Mouse (Mus musculus) neural tube, embryonic 13.5 days (tissue): ENCODE results near the gene Gm49361. TPM values are rescaled to one million over a fixed set of nuclear protein-coding genes. Genes with fewer than 3 reads are reported as not detected.

Source experiments
- ATAC-seq: fragments of 200-750 bp; cut with Nextera tagmentation; 2 replicates; pipeline ENCODE4 v1.8.0; 2017; ENCODE audit warnings: low read depth, mild to moderate bottlenecking, moderate TSS enrichment, moderate library complexity
- H3K27ac ChIP-seq: fragments of 300-500 bp; sonication (generic); replicated peaks from 2 replicates; pipeline ENCODE4 v1.5.1; 2015; ENCODE audit warnings: moderate library complexity, mild to moderate bottlenecking, inconsistent platforms
- H3K27me3 ChIP-seq: fragments of 300-500 bp; sonication (generic); 2 replicates; pipeline ENCODE4 v1.6.1; 2015; ENCODE audit warnings: mild to moderate bottlenecking, inconsistent platforms
- H3K36me3 ChIP-seq: fragments of 300-500 bp; sonication (generic); 2 replicates; pipeline ENCODE4 v1.6.1; 2015; ENCODE audit warnings: mild to moderate bottlenecking, inconsistent platforms
- H3K4me1 ChIP-seq: fragments of 300-500 bp; sonication (generic); replicated peaks from 2 replicates; pipeline ENCODE4 v1.6.1; 2015; ENCODE audit warnings: inconsistent platforms
- H3K4me2 ChIP-seq: fragments of 300-500 bp; sonication (generic); 2 replicates; pipeline ENCODE4 v1.6.1; 2015; ENCODE audit warnings: inconsistent platforms, mild to moderate bottlenecking, moderate library complexity
- H3K4me3 ChIP-seq: fragments of 300-500 bp; sonication (generic); 2 replicates; pipeline ENCODE4 v1.5.1; 2015; ENCODE audit warnings: mild to moderate bottlenecking, inconsistent platforms
- H3K9ac ChIP-seq: fragments of 300-500 bp; sonication (generic); 2 replicates; pipeline ENCODE4 v1.6.1; 2015; ENCODE audit warnings: moderate library complexity, mild to moderate bottlenecking, inconsistent platforms
- H3K9me3 ChIP-seq: fragments of 300-500 bp; sonication (generic); 2 replicates; pipeline ENCODE4 v1.6.1; 2016; ENCODE audit warnings: inconsistent platforms
- WGBS: fragments of 180-500 bp; shearing (Covaris S2); methylation state at CpG from one replicate; pipeline ENCODE4 v1.1.7; 2015; 5-methylcytosine and 5-hydroxymethylcytosine counted together
- polyA plus RNA-seq: library from polyadenylated mRNA; unstranded; fragments of >200 nt; fragmentation: Nextera tagmentation; extraction: Ambion mirVana; gene quantifications from 2 replicates; pipeline ENCODE4 v1.2.1, GENCODE M21; 2015

Gm49361 gene
- polyA plus RNA-seq = not detected in 2 replicates

DNA sequence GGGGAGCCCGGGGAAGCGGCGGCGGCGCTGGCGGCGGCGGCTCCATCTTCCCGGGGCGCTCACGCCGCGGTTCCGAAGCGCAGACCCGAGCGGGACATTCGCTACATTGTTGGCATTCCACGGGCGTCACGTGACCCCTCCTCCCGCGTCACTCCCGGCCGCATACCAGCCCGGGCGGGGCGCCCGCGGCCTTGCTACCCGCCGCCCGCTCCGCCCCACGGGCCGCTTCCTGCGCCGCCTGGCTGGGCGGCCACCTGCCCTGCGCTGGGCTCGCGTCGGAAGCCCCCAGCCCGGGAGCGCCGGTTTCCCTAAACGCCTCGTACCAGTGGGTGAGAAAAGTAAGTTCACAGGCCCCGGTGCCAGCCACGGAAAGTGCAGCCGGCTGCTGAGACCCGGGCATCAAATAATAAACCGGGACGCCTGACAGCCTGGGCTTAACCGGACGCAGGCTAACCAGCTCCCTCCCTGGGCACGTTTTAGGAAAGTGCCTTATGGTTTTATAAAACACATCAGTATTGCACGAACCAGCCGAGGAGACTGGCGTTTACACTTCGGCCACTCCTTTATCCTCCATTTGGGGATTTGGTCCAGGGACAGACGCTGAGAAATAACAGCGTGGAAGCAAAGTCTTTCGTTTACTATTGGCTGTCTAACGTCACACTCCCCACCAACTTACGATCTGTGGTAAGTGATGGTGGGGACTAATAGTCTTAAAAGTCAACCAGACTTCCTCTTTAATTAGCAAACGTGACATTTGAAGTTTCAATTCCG lies at the start of gene Gm49361:
Gene Gm49361 (minus strand): TSS at position 103 of the 771 bp plus-strand sequence.
- peaks cover 23% of the 10 kb centered on the region for H3K4me1 ChIP-seq
- peak within 1 kb of the TSS; percentile 87 for H3K27ac ChIP-seq
- under 1% methylated on average over 44 of the region's 68 CpGs for WGBS
- peak; percentile 90 for ATAC-seq
- H3K36me3 ChIP-seq = no peaks in the 10 kb centered on the region
- peak within 1 kb of the TSS; percentile 91 for H3K4me3 ChIP-seq
- peak within 1 kb of the TSS; percentile 86 for H3K9ac ChIP-seq
- H3K4me2 ChIP-seq = peak within 1 kb of the TSS; percentile 89
- H3K9me3 ChIP-seq = no peaks in the 10 kb centered on the region
- H3K27me3 ChIP-seq = no peaks in the 10 kb centered on the region

DNA sequence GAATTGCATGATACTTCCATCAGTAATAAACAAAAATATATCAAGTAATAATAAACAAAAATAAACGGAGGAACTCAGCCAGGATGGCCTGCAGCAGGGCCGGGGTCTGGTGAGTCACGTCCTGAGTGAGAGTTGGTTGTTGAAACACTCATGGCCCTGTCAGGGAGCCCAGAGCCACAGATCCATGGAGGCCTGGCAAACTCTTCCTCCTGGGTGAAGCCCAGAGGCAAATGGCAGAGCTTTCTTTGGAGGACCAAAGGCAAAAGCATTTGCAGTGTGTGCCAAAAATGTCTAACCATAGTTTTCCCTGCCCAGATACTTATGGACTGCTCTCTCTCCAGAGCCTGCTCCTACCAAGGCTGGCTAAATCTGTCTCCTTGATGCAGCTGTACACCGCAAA lies 45.3 kb upstream of the Gm49361 start:
- Histone ChIP-seq H3K4me2 (no peak overlapping the region), H3K27me3 (no peaks in the 10 kb centered on the region), H3K9ac (no peak overlapping the region), H3K9me3 (no peaks in the 10 kb centered on the region), H3K36me3 (no peaks in the 10 kb centered on the region), H3K27ac (no peak overlapping the region), H3K4me3 (no peak overlapping the region), H3K4me1 (no peaks in the 10 kb centered on the region)
- ATAC-seq = no peak
- WGBS = 88% methylated on average over 4 of the region's 4 CpGs

DNA sequence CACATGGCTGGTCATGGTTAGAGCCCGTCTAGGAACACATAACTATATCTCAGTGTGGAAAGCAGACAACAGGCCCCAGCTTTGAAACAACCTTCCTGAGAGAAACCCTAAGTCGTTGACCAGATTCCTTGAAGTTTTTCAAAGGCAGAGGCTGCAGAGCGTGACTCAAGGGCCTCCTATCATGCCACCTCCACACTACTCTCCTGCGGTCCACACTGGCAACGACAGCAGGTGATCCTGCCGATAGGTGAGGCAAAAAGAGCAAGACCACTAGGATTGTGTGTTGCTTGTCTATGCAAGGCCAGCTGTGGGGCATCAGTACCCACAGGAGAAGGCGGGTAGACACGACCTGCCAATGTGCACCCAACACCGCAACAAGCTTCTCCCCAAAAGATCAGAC lies 43.9 kb upstream of the Gm49361 start:
- no peak overlapping the region for H3K4me2 ChIP-seq
- H3K9ac ChIP-seq = no peak overlapping the region
- no peaks in the 10 kb centered on the region for H3K4me1 ChIP-seq
- no peak overlapping the region for H3K27ac ChIP-seq
- H3K36me3 ChIP-seq = no peaks in the 10 kb centered on the region
- H3K27me3 ChIP-seq = no peaks in the 10 kb centered on the region
- no peak overlapping the region for H3K4me3 ChIP-seq
- ATAC-seq = no peak
- H3K9me3 ChIP-seq = no peaks in the 10 kb centered on the region
- WGBS = 91% methylated on average over 9 of the region's 9 CpGs

DNA sequence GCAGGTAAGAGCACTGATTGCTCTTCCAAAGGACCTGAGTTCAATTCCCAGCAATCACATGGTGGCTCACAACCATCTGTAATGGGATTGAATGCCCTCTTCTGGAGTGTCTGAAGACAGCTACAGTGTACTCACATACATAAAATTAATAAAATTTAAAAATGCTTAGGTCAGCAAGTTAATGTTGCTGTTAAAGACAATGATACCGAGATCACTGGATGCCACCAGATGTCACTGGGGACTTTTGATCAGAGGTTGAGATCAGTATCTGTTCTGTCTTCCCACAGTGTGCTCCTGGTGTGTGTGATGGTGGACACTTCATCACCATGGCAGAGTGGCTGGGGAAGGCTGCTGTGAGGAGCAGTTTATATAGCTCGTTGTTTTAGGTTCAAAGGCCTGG lies 43.4 kb upstream of the Gm49361 start:
- H3K36me3 ChIP-seq = no peaks in the 10 kb centered on the region
- H3K9me3 ChIP-seq = no peaks in the 10 kb centered on the region
- no peaks in the 10 kb centered on the region for H3K4me1 ChIP-seq
- H3K4me2 ChIP-seq = no peak overlapping the region
- no peak overlapping the region for H3K27ac ChIP-seq
- WGBS = 66% methylated on average over 2 of the region's 2 CpGs
- no peak for ATAC-seq
- no peak overlapping the region for H3K4me3 ChIP-seq
- H3K9ac ChIP-seq = no peak overlapping the region
- no peaks in the 10 kb centered on the region for H3K27me3 ChIP-seq

DNA sequence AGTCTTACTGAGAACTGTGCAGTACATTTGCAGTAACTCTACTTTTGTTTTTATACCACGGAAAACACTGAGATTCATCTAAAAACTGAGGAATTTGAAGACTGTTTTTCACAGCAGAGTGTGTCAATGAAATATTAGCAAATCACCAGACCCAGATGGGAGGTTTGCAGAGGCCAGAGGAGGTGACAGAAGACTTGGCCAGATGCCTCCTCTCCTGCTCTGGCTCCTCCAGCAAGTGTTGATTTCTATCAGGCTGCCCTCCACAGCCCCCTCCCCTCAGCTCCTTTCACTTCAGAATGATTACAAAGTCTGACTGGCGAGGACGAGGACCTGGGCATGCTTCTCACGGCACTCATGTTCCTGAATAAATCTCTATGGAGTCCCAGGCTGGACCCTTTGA lies 41.5 kb upstream of the Gm49361 start:
- Histone ChIP-seq H3K4me2 (no peak overlapping the region), H3K4me3 (no peak overlapping the region), H3K9ac (no peak overlapping the region), H3K27me3 (no peaks in the 10 kb centered on the region), H3K36me3 (no peaks in the 10 kb centered on the region), H3K9me3 (no peaks in the 10 kb centered on the region), H3K4me1 (no peaks in the 10 kb centered on the region), H3K27ac (no peak overlapping the region)
- 66% methylated on average over 4 of the region's 4 CpGs for WGBS
- ATAC-seq = no peak

DNA sequence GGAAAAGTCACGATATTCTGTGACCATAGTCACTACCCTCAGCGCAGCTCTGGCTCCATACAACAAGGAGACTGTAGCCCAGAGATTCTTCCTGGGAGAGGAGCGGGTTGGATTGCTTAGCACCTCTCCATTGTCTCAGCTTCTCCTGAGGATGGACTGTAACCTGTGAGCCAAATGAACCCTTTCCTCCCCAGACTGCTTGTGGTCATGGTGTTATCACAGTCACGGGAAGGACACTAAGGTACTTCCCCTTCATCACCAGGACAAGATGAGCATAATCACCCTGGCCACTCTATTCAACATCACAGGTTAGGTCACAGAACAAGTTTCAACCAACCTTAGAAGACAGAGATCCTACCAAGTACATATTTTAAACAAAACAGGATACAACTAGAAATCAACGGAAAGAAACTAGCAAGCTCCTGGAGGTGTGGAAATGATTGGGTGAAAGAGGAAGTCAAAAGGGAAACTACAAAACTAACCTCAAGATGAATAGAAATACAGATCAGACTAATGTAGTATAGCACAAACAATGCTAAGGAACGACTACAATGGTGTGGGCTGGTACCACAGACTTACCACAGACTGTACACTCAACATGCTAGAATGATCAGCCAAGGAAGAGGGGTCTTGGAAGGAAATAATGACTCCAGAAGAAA lies 26.4 kb upstream of the Gm49361 start:
- H3K9ac ChIP-seq = no peak overlapping the region
- 86% methylated on average over 6 of the region's 6 CpGs for WGBS
- H3K36me3 ChIP-seq = no peaks in the 10 kb centered on the region
- no peak for ATAC-seq
- no peaks in the 10 kb centered on the region for H3K9me3 ChIP-seq
- H3K27ac ChIP-seq = no peak overlapping the region
- H3K4me1 ChIP-seq = no peaks in the 10 kb centered on the region
- no peak overlapping the region for H3K4me3 ChIP-seq
- no peaks in the 10 kb centered on the region for H3K27me3 ChIP-seq
- no peak overlapping the region for H3K4me2 ChIP-seq

DNA sequence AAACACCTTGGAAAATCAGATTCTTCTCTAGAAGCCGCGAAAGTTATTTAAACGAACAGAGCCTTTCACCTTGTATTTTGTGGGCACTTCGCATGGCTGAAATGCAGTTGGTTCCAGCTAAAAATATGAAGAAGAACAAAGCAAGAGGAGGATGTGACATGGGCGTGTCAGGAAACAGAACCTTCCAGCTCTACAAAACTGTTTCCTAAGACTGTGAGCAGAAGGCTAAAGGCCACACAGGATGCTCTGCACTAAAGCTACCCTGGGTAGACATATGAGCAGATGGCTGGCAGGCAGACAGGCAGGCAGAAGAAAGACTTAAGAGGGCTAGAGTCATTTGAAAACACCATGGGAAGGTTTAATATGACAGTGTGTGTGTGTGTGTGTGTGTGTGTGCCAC lies 23.2 kb upstream of the Gm49361 start:
- no peaks in the 10 kb centered on the region for H3K4me1 ChIP-seq
- H3K9me3 ChIP-seq = no peaks in the 10 kb centered on the region
- H3K4me3 ChIP-seq = no peak overlapping the region
- H3K27me3 ChIP-seq = no peaks in the 10 kb centered on the region
- H3K4me2 ChIP-seq = no peak overlapping the region
- H3K9ac ChIP-seq = no peak overlapping the region
- no peaks in the 10 kb centered on the region for H3K36me3 ChIP-seq
- no peak for ATAC-seq
- 96% methylated on average over 5 of the region's 5 CpGs for WGBS
- H3K27ac ChIP-seq = no peak overlapping the region

DNA sequence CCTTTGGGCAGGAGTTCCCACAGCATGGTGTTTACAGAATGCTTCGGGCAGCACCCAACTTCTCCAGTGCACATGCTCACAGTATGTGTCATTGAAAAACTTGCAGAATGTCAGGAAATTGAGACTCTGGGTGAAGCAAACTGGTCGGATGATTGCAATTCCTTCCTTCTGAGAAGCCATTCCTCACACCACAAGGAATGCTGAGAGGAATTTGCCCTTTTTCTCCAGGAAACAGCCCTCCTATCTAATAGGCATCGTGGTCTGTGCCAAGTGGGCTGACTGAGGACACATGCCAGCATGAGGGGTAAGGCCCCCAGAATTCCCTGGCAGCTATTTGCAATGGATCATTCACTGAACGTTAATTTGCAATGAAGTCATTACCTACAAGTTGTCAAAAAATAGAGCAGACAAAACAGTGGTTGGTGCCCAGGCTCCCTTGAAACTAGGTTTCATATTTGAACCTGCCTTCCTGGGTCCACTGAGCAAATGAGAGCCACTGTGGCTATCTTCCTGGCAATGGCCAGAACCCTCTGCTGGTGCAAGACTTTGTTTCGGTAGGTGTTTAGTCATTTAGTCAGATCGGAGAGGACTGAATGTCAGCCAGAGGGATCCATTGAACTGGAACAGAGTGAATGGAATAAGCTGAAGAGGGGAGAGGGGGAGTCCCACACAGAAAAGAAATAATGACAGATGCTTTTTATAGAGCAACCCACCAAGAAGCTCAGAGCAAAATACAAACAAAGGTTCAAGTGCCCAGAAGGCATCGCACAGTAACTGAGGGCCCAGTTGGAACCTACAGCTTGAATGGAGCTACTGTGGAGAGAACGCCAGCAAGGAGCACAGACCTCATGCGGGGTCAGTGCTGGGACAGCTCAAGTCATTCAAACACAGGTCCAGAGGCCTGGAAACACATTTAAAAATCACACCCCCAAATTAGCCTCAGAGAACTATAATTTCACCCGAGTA lies 14.8 kb upstream of the Gm49361 start:
- no peaks in the 10 kb centered on the region for H3K36me3 ChIP-seq
- H3K27ac ChIP-seq = no peak overlapping the region
- no peak overlapping the region for H3K4me3 ChIP-seq
- H3K9me3 ChIP-seq = no peaks in the 10 kb centered on the region
- H3K4me2 ChIP-seq = no peak overlapping the region
- no peak overlapping the region for H3K9ac ChIP-seq
- H3K27me3 ChIP-seq = no peaks in the 10 kb centered on the region
- 51% methylated on average over 10 of the region's 10 CpGs for WGBS
- ATAC-seq = no peak
- peaks cover 5% of the 10 kb centered on the region; the same call in 1 of the 2 replicates for H3K4me1 ChIP-seq

DNA sequence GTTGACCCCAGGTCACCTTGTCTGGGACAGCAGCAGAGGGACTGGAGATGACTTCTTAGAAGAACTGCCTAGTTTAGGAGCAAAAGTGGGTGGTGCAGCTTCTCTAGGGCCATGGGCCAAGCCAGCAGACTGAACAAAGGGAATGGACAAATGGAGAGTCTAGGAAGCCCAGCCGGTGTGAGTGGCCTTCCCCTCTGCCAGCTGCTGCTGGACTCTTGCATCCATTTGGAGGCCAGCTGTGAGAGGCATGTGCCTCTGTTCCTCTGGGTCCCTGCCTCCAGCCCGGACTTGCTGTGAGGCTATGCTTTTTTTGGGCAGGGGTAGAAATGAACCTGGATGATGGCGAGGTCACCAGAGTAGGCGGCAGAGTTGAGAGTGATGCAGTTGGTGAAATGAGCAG lies 12.3 kb upstream of the Gm49361 start, which contains the start of gene Lats2:
Gene Lats2 (minus strand): TSS at position 152 of the 400 bp plus-strand sequence.
- Histone ChIP-seq H3K4me3 (no peak within 1 kb of the TSS), H3K9me3 (no peaks in the 10 kb centered on the region), H3K4me1 (peaks cover 5% of the 10 kb centered on the region; the same call in 1 of the 2 replicates), H3K27me3 (no peaks in the 10 kb centered on the region), H3K4me2 (no peak within 1 kb of the TSS), H3K27ac (no peak within 1 kb of the TSS), H3K9ac (no peak within 1 kb of the TSS), H3K36me3 (no peaks in the 10 kb centered on the region)
- WGBS = 79% methylated on average over 4 of the region's 4 CpGs
- no peak for ATAC-seq

DNA sequence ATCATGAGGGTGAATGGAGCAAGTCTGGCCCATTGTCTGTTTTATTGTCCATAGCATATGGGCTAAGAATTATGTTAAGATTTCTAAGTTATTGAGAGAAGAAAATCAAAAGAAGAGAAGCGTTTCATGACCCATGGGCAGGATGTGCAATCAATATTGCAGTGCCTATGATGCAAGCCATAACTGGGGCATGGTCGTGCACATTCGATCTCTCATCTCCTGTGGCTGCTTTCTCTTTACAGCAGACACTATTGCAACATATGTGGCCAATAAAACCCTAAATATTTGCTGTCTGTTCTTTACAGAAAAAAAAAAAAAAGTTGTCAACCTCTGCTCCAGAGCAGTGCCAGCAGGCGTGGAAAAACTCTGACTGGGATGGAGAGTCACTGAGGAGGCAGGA lies 10.2 kb upstream of the Gm49361 start:
- Histone ChIP-seq H3K9me3 (no peaks in the 10 kb centered on the region), H3K4me2 (no peak overlapping the region), H3K36me3 (no peaks in the 10 kb centered on the region), H3K4me1 (peaks cover 5% of the 10 kb centered on the region; the same call in 1 of the 2 replicates), H3K9ac (no peak overlapping the region), H3K27ac (no peak overlapping the region), H3K4me3 (no peak overlapping the region), H3K27me3 (no peaks in the 10 kb centered on the region)
- no peak for ATAC-seq
- 85% methylated on average over 4 of the region's 4 CpGs for WGBS

DNA sequence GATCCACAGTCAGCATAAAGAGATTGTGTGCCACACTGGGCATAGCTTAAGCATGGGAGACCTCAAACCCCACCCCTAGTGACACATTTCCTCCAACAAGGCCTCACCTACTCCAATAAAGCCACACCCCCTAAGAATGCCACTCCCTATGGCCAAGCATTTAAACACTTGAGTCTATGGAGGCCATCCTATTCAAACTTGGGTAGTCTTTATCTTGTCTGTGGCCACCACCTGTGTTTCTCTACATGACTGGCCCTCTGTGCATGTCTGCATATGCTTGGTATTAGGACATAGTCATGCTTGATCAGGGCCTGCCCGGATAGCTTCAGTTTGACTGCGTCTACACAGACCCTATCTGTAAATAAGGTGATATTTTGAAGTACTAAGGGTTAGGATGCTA lies 9.8 kb upstream of the Gm49361 start:
- peaks cover under 1% of the 10 kb centered on the region; the same call in 1 of the 2 replicates for H3K4me1 ChIP-seq
- H3K27me3 ChIP-seq = no peaks in the 10 kb centered on the region
- no peaks in the 10 kb centered on the region for H3K36me3 ChIP-seq
- H3K9ac ChIP-seq = no peak overlapping the region
- no peak overlapping the region for H3K4me3 ChIP-seq
- ATAC-seq = no peak
- no peak overlapping the region for H3K27ac ChIP-seq
- no peak overlapping the region for H3K4me2 ChIP-seq
- no peaks in the 10 kb centered on the region for H3K9me3 ChIP-seq
- WGBS = 96% methylated on average over 2 of the region's 2 CpGs
